Mouse (Mus musculus) liver, embryonic 12.5 days (tissue): ENCODE results near the gene Ralgds. TPM values are rescaled to one million over a fixed set of nuclear protein-coding genes. Genes with fewer than 3 reads are reported as not detected.

Experiments
- ATAC-seq: fragments of 200-750 bp; cut with Nextera tagmentation; 2 replicates; pipeline ENCODE4 v1.8.0; 2017; ENCODE audit warnings: moderate number of reproducible peaks, mild to moderate bottlenecking, moderate library complexity
- H3K27ac ChIP-seq: fragments of 300-500 bp; sonication (generic); 2 replicates; pipeline ENCODE4 v1.5.1; 2016; ENCODE audit warnings: mild to moderate bottlenecking
- H3K27me3 ChIP-seq: fragments of 300-500 bp; sonication (generic); replicated peaks from 2 replicates; pipeline ENCODE4 v1.6.1; 2016; ENCODE audit warnings: mild to moderate bottlenecking, moderate library complexity
- H3K36me3 ChIP-seq: fragments of 300-500 bp; sonication (generic); 2 replicates; pipeline ENCODE4 v1.6.1; 2016; ENCODE audit warnings: mild to moderate bottlenecking, moderate library complexity
- H3K4me1 ChIP-seq: fragments of 300-500 bp; sonication (generic); 2 replicates; pipeline ENCODE4 v1.6.1; 2016
- H3K4me2 ChIP-seq: fragments of 300-500 bp; sonication (generic); 2 replicates; pipeline ENCODE4 v1.6.1; 2016; ENCODE audit warnings: mild to moderate bottlenecking, moderate library complexity
- H3K4me3 ChIP-seq: fragments of 300-500 bp; sonication (generic); 2 replicates; pipeline ENCODE4 v1.5.1; 2016; ENCODE audit warnings: mild to moderate bottlenecking, moderate library complexity
- H3K9ac ChIP-seq: fragments of 300-500 bp; sonication (generic); 2 replicates; pipeline ENCODE4 v1.6.1; 2016; ENCODE audit warnings: mild to moderate bottlenecking, moderate library complexity
- H3K9me3 ChIP-seq: fragments of 300-500 bp; sonication (generic); replicated peaks from 2 replicates; pipeline ENCODE4 v1.6.1; 2016; ENCODE audit warnings: mild to moderate bottlenecking, moderate library complexity
- WGBS: fragments of 180-500 bp; shearing (Covaris S2); methylation state at CpG from one replicate; pipeline ENCODE4 v1.1.7; 2016; ENCODE audit not compliant: insufficient replicate concordance; 5-methylcytosine and 5-hydroxymethylcytosine counted together
- polyA plus RNA-seq: library from polyadenylated mRNA; unstranded; fragments of >200 nt; fragmentation: Nextera tagmentation; extraction: Ambion mirVana; gene quantifications from 2 replicates; pipeline ENCODE4 v1.2.1, GENCODE M21; 2016

The Ralgds gene
- polyA plus RNA-seq, 1 experiment from 2014 or later: 4.3 TPM

DNA sequence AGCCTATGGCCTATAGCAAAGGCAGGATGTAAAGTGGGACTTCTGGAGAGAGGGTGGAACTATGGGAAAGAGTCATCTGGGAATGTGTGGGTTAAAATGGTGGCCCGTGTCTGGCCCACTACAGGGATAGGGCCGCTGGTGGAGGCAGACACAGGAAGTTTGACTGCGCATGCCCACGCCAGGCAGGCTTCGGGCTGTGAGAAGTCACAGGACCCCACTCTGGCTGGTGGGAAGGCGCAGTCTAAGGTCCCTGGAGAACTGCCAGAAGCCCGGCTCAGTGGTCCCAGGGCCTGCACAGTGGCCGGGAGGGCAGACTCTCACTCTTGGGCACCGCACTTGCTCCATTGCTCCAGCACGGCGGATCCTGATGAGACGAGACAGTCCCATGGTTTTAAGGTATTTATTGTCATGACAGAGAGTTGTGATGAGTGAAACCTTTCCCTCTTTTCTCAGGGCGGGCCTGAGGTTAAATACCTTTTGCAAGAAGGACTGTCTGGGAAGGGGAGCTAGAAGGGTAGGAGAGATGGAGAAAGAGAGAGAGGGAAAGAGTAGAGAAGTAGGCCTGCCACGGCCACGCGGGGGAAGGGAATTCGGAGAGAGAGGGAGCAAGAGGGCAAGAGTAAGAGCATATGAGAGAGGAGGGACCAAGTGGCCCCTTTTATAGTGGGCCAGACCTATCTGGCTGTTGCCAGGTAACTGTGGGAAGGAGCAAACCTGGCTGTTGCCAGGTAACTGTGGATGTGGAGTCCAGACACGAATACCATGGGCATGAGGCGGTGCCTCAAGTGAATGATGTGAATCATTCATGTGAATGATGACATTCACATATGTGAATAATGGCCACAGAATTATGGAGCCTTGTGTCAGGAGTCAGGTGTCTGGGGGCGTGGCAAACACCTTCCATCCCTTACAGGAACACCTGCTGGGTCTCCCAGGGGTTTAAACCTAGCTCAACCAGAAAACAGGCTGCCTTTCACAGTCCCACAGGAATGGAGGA lies 33.4 kb upstream of the Ralgds start:
- H3K27ac ChIP-seq: no peak overlapping the region
- H3K27me3 ChIP-seq: no peaks in the 10 kb centered on the region
- H3K36me3 ChIP-seq: no peaks in the 10 kb centered on the region
- no peak overlapping the region for H3K4me3 ChIP-seq
- H3K9ac ChIP-seq: no peak overlapping the region
- no peaks in the 10 kb centered on the region for H3K9me3 ChIP-seq
- H3K4me1 ChIP-seq: no peaks in the 10 kb centered on the region
- H3K4me2 ChIP-seq: no peak overlapping the region
- 71% methylated on average over 20 of the region's 20 CpGs for WGBS
- ATAC-seq: no peak

DNA sequence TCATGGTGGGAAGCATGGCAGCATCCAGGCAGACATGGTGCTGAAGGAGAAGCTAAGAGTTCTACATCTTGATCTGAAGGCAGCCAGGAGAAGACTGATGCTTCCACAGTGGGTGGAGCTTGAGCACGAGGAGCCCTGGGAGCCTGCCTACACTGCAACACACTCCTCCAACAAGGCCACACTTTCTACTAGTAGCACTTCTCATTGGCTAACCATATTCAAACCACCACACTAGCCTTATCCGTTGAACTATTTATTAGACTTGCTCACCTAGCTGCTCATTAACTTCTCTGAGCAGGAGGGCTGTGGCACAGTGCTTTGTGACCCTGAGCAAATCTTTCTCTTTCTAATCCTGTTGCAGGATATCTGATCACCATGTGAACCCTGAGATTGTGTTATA lies 29.1 kb upstream of the Ralgds start:
- no peak overlapping the region for H3K9ac ChIP-seq
- H3K27me3 ChIP-seq: no peaks in the 10 kb centered on the region
- ATAC-seq: no peak
- H3K27ac ChIP-seq: no peak overlapping the region
- no peak overlapping the region for H3K4me3 ChIP-seq
- no peaks in the 10 kb centered on the region for H3K36me3 ChIP-seq
- 55% methylated on average over 2 of the region's 2 CpGs for WGBS
- no peaks in the 10 kb centered on the region for H3K4me1 ChIP-seq
- no peak overlapping the region for H3K4me2 ChIP-seq
- H3K9me3 ChIP-seq: no peaks in the 10 kb centered on the region

DNA sequence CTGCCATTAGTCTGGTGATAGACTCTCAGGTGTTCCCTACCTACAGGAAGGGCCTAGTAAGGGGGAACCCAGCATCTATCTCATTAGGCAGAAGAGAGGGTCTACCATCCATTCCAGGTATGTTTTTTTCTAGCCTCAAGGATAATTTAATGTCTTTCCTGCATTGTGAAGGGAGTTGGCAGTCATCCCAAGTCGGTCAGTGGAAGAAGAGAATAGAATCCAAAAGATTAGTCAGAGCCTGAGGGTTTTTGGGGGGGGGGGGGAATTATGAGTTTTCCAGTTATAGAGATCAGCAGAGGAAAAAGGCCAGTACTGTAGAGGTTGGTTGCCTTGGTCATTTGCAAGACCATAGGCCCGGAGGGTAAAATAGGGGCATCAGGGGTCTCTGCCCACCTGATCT lies 18.4 kb upstream of the Ralgds start:
- H3K4me2 ChIP-seq: no peak overlapping the region
- H3K9me3 ChIP-seq: no peaks in the 10 kb centered on the region
- 55% methylated on average over 2 of the region's 2 CpGs for WGBS
- no peaks in the 10 kb centered on the region for H3K4me1 ChIP-seq
- H3K27ac ChIP-seq: no peak overlapping the region
- ATAC-seq: no peak
- no peaks in the 10 kb centered on the region for H3K27me3 ChIP-seq
- H3K9ac ChIP-seq: no peak overlapping the region
- H3K4me3 ChIP-seq: no peak overlapping the region
- H3K36me3 ChIP-seq: no peaks in the 10 kb centered on the region

DNA sequence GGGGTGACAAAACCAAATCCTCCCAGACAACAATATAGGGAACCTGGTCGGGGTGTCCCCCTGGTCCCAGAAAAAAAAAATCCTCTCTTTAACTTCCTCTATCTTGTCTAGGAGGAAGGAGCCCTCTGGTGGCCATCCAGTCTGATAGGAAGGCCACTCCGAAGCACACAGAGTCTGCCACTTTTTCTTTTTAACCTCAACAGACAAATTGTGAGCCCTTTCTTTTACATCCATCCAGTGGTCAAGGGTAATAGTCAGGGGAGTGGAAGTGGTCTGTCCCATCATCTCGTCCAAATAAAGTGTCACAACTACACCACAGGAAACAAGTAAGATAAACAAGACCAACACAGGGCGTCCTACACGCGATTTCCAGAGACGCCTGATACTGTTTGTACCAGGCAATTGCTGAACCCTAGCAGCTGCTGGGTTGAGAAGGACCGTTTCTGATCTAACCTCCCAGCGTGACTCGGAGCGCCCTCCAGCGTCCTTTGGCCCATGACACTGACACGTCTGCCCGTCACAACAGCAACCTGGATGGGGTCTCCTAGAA lies 17.6 kb upstream of the Ralgds start:
- Histone ChIP-seq H3K36me3 (no peaks in the 10 kb centered on the region), H3K4me2 (no peak overlapping the region), H3K4me1 (no peaks in the 10 kb centered on the region), H3K4me3 (no peak overlapping the region), H3K27ac (no peak overlapping the region), H3K9me3 (no peaks in the 10 kb centered on the region), H3K9ac (no peak overlapping the region), H3K27me3 (no peaks in the 10 kb centered on the region)
- ATAC-seq: no peak
- 58% methylated on average over 14 of the region's 14 CpGs for WGBS

DNA sequence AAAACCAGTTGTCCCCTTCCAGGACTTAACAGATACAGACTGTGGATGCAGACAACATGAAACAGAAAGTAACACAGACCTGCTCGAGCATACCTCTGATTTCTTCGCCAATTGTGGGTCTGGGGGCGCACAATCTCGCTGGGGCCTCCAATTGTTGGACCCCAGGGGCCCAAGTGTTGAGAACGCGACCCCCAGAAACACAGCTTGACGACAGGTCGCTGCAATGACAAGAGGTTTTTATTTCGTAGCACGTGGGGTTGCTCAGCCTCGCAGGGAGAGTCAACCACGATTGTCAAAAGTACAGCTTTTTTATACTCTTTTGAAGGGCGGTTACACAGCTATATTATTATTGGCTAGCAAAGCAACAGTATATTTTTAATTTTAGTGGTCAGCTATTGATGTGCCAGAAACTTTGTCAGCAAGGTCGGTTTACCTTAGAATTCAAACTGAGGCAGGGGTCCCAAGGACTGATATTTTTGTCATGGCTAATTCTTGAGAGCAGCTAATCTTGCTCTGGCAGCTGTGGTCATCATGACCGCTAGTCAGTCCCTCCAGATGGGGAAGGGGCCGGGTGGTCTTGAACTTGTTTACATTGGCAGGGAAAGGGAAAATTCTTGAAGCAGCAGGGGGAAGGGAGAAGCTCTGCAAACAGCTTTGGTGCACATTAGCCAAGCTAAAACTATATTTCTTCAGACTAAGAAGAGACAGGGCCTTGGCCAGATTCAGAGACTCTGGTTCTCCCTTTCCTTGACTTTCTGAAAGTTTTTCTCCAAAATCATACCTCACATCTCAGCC lies 16.9 kb upstream of the Ralgds start:
- Histone ChIP-seq H3K9ac (no peak overlapping the region), H3K27me3 (no peaks in the 10 kb centered on the region), H3K9me3 (no peaks in the 10 kb centered on the region), H3K4me1 (no peaks in the 10 kb centered on the region), H3K36me3 (no peaks in the 10 kb centered on the region), H3K27ac (no peak overlapping the region), H3K4me3 (no peak overlapping the region), H3K4me2 (no peak overlapping the region)
- ATAC-seq: no peak
- WGBS: 69% methylated on average over 16 of the region's 16 CpGs

DNA sequence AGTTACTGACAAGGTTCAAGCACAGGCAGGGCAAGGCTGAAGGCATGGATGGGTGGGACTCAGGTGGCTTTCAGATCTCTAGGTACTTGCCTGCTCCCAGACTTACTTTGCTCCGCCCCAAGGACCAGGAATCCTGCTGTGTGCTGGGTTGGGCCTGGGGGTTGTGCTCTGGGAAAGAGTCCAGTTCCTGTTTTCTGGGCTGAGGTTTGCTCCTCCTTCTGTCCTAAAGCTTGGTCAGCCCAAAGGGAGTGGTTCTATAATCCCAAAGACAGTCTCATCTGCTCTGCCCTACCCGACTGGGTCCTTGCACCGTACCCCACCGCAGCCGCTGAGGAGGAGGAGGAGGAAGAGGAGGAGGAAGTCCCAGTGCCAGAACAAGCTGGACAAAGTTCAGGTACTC lies 16.3 kb upstream of the Ralgds start, which contains the start of gene Gbgt1:
TSS of gene Gbgt1 (plus strand) at position 221 of the 400 bp plus-strand sequence.
- H3K9ac ChIP-seq: no peak within 1 kb of the TSS
- H3K27me3 ChIP-seq: no peaks in the 10 kb centered on the region
- no peak within 1 kb of the TSS for H3K4me3 ChIP-seq
- no peak within 1 kb of the TSS for H3K4me2 ChIP-seq
- no peaks in the 10 kb centered on the region for H3K36me3 ChIP-seq
- WGBS: 68% methylated on average over 5 of the region's 5 CpGs
- no peaks in the 10 kb centered on the region for H3K9me3 ChIP-seq
- ATAC-seq: no peak
- no peaks in the 10 kb centered on the region for H3K4me1 ChIP-seq
- H3K27ac ChIP-seq: no peak within 1 kb of the TSS

DNA sequence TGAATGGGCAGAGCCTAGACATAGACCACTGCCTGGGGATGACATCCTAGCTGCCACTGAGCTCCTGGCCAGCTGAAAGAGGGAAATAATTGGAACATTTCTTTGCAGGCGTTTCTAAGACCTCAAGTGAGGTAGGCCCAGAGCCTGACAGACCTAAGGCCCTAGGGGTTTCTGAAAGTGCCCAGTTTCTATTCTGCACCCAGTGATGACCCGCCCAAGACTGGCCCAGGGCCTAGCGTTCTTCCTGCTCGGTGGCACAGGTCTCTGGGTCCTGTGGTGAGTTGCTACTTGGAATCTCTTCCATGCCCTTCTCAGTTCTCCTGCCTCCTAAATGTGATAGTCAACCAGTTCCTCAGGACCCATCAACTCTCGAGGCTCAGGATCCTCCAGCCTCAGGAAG lies 15.4 kb upstream of the Ralgds start:
- WGBS: 61% methylated on average over 5 of the region's 5 CpGs
- H3K27me3 ChIP-seq: no peaks in the 10 kb centered on the region
- ATAC-seq: no peak
- H3K4me3 ChIP-seq: no peak overlapping the region
- no peak overlapping the region for H3K4me2 ChIP-seq
- no peak overlapping the region for H3K27ac ChIP-seq
- H3K36me3 ChIP-seq: no peaks in the 10 kb centered on the region
- H3K9ac ChIP-seq: no peak overlapping the region
- no peaks in the 10 kb centered on the region for H3K9me3 ChIP-seq
- H3K4me1 ChIP-seq: no peaks in the 10 kb centered on the region

DNA sequence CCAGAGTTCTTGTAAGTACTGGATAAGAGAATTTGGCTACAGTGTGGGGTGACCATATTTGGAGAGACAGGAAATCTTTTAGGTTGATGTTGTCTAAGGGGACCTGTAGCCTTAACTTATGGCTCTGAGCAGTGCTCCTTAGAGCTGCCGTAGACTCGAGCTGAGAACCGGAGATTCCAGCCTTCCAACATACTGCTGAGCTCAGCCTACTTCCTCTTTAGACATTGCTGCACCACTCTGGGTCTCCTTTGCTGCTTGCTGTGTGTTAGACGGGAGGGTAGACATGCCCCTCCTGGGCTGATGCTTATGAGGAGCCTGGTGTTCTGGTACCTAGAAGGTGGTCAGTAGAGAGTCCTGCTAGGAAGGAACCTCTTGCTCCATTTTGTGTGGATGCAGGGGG lies 14.5 kb upstream of the Ralgds start:
- ATAC-seq: no peak
- H3K4me3 ChIP-seq: no peak overlapping the region
- no peak overlapping the region for H3K9ac ChIP-seq
- no peaks in the 10 kb centered on the region for H3K9me3 ChIP-seq
- H3K4me2 ChIP-seq: no peak overlapping the region
- H3K4me1 ChIP-seq: no peaks in the 10 kb centered on the region
- WGBS: 33% methylated on average over 4 of the region's 4 CpGs
- H3K27ac ChIP-seq: no peak overlapping the region
- H3K27me3 ChIP-seq: no peaks in the 10 kb centered on the region
- H3K36me3 ChIP-seq: no peaks in the 10 kb centered on the region

DNA sequence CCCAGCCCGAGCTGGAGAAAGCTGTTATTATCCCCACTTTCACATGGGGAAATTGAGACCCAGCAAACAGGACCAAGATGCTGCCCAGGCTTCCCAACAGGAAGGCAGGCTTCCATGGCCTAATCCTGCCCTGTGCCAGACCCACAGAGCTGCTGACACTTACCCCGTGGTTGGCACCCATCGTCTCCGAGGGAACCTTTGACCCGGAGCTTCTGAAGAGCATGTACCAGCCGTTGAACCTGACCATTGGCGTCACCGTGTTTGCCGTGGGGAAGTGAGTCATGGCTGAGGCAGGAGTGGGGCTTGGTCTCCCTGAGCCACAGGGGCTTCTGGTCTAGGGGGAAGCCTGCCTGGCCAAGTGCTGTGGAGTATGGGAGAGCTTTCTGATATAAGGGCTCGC lies 9.9 kb upstream of the Ralgds start:
- H3K36me3 ChIP-seq: no peaks in the 10 kb centered on the region
- no peak overlapping the region for H3K4me2 ChIP-seq
- H3K9me3 ChIP-seq: no peaks in the 10 kb centered on the region
- no peak overlapping the region for H3K4me3 ChIP-seq
- H3K27ac ChIP-seq: no peak overlapping the region
- H3K4me1 ChIP-seq: no peaks in the 10 kb centered on the region
- no peaks in the 10 kb centered on the region; the same call in 1 of the 2 replicates for H3K27me3 ChIP-seq
- ATAC-seq: no peak
- WGBS: 54% methylated on average over 10 of the region's 10 CpGs
- no peak overlapping the region for H3K9ac ChIP-seq

DNA sequence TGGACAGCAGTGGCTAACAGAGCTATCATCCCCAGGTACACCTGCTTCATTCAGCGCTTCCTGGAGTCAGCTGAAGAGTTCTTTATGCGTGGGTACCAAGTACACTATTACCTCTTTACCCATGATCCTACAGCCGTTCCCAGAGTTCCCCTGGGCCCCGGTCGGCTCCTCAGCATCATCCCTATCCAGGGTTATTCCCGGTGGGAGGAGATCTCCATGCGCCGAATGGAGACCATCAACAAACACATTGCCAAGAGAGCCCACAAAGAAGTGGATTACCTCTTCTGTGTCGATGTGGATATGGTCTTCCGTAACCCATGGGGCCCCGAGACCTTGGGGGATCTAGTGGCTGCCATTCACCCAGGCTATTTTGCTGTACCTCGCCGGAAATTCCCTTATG lies 8.2 kb upstream of the Ralgds start:
- Histone ChIP-seq H3K27ac (no peak overlapping the region), H3K9me3 (no peaks in the 10 kb centered on the region), H3K4me3 (no peak overlapping the region), H3K4me2 (no peak overlapping the region), H3K4me1 (no peaks in the 10 kb centered on the region), H3K27me3 (peaks cover 5% of the 10 kb centered on the region), H3K36me3 (no peaks in the 10 kb centered on the region), H3K9ac (no peak overlapping the region)
- WGBS: 72% methylated on average over 13 of the region's 13 CpGs
- no peak for ATAC-seq

DNA sequence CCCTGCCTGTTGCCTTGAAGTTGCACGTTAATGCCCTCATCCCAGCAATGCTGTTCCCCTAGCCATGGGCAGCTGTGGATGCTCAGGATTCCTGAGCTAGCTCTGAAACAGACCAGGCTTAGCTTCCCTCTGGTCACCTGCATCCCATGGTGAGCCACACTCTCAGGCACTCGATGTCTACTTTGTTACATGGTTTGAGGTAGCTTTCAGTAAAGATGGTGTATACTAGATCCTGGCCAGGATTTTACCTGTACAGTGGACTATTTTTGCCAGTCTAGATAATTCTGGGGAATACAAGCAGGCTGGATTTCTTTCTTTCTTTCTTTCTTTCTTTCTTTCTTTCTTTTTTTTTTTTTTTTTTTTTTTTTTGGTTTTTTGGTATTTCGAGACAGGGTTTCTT lies 7.1 kb upstream of the Ralgds start, which contains the start of gene Gm10134:
TSS of gene Gm10134 (plus strand) at position 301 of the 400 bp plus-strand sequence.
- H3K4me3 ChIP-seq: no peak within 1 kb of the TSS
- no peak within 1 kb of the TSS for H3K27ac ChIP-seq
- no peak within 1 kb of the TSS for H3K4me2 ChIP-seq
- no peaks in the 10 kb centered on the region for H3K4me1 ChIP-seq
- H3K27me3 ChIP-seq: peaks cover 15% of the 10 kb centered on the region
- H3K36me3 ChIP-seq: no peaks in the 10 kb centered on the region
- WGBS: 59% methylated on average over 3 of the region's 3 CpGs
- H3K9ac ChIP-seq: no peak within 1 kb of the TSS
- no peak for ATAC-seq
- H3K9me3 ChIP-seq: no peaks in the 10 kb centered on the region

DNA sequence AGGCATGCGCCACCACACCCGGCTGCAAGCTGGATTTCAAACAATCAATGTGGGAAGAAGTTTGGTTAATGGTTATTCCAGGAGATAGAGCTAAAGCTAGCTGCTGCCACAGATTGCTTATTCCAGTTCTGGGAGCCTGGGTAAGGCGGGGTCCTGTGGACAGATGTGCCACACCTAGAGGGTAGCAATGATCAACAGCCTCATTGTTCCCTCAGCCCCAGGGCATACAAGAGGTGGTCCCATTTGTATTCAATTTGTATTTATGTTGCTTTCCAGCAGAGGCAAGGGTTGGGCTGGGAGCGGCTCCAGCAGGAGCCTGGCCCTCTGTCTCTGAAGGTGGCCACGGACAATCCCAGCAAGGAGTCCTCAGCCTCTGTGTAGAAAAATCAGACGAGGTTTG lies 6.6 kb upstream of the Ralgds start:
- H3K27me3 ChIP-seq: peaks cover 20% of the 10 kb centered on the region
- no peaks in the 10 kb centered on the region for H3K36me3 ChIP-seq
- no peak overlapping the region for H3K4me3 ChIP-seq
- no peak for ATAC-seq
- H3K4me2 ChIP-seq: no peak overlapping the region
- H3K9ac ChIP-seq: no peak overlapping the region
- H3K27ac ChIP-seq: no peak overlapping the region
- no peaks in the 10 kb centered on the region for H3K9me3 ChIP-seq
- no peaks in the 10 kb centered on the region for H3K4me1 ChIP-seq
- WGBS: 64% methylated on average over 6 of the region's 6 CpGs
